Mouse (Mus musculus) left cerebral cortex, adult 8-10 months (tissue): Measurements from ENCODE around the gene Wbp2. TPM values are rescaled to one million over a fixed set of nuclear protein-coding genes. Genes with fewer than 3 reads are reported as not detected.

Source experiments
- DNase-seq, 2 experiments: peaks; one replicate each; pipeline ENCODE4 v3.0.0; 2022; ENCODE audit warnings: low spot score in 2 of 2
- total RNA-seq, 4 experiments: library from RNA; stranded (reverse); gene quantifications; 2 replicates each; pipeline ENCODE4 v1.2.4; 2022

Gene Wbp2
- total RNA-seq, 4 experiments from 2014 or later, result 414 to 460 (median 438) TPM

- no peak for DNase-seq
Observed at GRCm38 (mm10) chr11:116063562-116063961, 23.2 kb downstream of the Wbp2 start.

- DNase-seq, result no peak
Observed at GRCm38 (mm10) chr11:116062521-116062920, 24.3 kb downstream of the Wbp2 start.

GRCm38 (mm10) chr11:116061641-116062415 lies 25.0 kb downstream of the Wbp2 start:
- DNase-seq, result peak in 1 of 2 experiments; percentile 83

- DNase-seq, result no peak
Observed at GRCm38 (mm10) chr11:116060596-116060995, 26.2 kb downstream of the Wbp2 start.

GRCm38 (mm10) chr11:116059691-116060025 lies 27.1 kb downstream of the Wbp2 start:
- no peak for DNase-seq

- no peak for DNase-seq
Observed at GRCm38 (mm10) chr11:116058868-116059690, 27.7 kb downstream of the Wbp2 start.

GRCm38 (mm10) chr11:116058022-116058614 lies 28.7 kb downstream of the Wbp2 start:
- peak in 1 of 2 experiments; percentile 74 for DNase-seq

- DNase-seq, result no peak
Observed at GRCm38 (mm10) chr11:116057237-116057881, 29.4 kb downstream of the Wbp2 start.

- DNase-seq, result no peak
Observed at GRCm38 (mm10) chr11:116055873-116056272, 30.9 kb downstream of the Wbp2 start.

- DNase-seq, result no peak
Observed at GRCm38 (mm10) chr11:116053510-116054229, 33.1 kb downstream of the Wbp2 start.

- no peak for DNase-seq
Observed at GRCm38 (mm10) chr11:116050196-116050595, 36.6 kb downstream of the Wbp2 start.

- no peak for DNase-seq
Observed at GRCm38 (mm10) chr11:116049610-116050009, 37.2 kb downstream of the Wbp2 start.

- DNase-seq, result no peak
Observed at GRCm38 (mm10) chr11:116045173-116045572, 41.6 kb downstream of the Wbp2 start.

GRCm38 (mm10) chr11:116043286-116043685 lies 43.5 kb downstream of the Wbp2 start:
- DNase-seq, result no peak

GRCm38 (mm10) chr11:116042372-116043138 lies 44.2 kb downstream of the Wbp2 start:
- DNase-seq, result no peak

GRCm38 (mm10) chr11:116041833-116042232 lies 45.0 kb downstream of the Wbp2 start:
- DNase-seq, result no peak

GRCm38 (mm10) chr11:116040593-116040992 lies 46.2 kb downstream of the Wbp2 start:
- no peak for DNase-seq

GRCm38 (mm10) chr11:116037826-116038225 lies 49.0 kb downstream of the Wbp2 start:
- no peak for DNase-seq

- DNase-seq, result no peak
Observed at GRCm38 (mm10) chr11:116036671-116037070, 50.1 kb downstream of the Wbp2 start.

- DNase-seq, result no peak
Observed at GRCm38 (mm10) chr11:116034584-116034983, 52.2 kb downstream of the Wbp2 start.
